Mouse (Mus musculus) spleen, adult 2 months (tissue): ENCODE measurements at regions not wholly inside any gene's neighbourhood (a gene's known extent, or its start where the extent isn't known, plus 50 kb on each side); places are given as distances from the start of the nearest gene placed in this dataset.

Experiments
- CTCF ChIP-seq: fragments of 200-500 bp; IDR thresholded peaks from 2 replicates; pipeline ENCODE4 v1.5.1; 2011; ENCODE audit warnings: mild to moderate bottlenecking, inconsistent platforms; ENCODE audit not compliant: insufficient read depth, insufficient read length, insufficient replicate concordance; ENCODE audit errors: extremely low read depth
- POLR2A ChIP-seq: fragments of 200-500 bp; IDR thresholded peaks from 2 replicates; pipeline ENCODE4 v1.6.1; 2011; ENCODE audit warnings: low read depth, low read length, inconsistent platforms

DNA sequence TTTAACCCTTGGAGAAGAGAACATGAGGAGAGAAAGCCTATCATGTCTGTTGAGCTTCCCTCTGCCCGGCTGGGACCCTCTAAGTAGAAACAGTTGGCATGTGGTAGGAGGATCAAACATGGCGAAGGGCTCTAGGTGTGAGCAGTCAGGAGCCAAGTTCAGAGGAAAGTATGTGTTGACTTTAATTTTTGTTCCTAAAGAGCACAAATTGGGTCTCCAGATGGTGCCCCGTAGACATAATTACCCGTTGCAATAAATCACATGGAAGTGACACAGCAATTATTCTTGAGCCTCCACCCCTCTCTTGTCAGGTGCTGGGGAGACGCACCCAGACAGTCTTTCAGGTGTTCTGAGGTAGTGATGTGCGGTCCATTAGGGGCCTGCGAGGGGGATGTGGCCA, 239.9 kb upstream of the Elac2 start:
- TF ChIP-seq CTCF: no peak
- no peak for TF ChIP-seq POLR2A
